Mouse (Mus musculus) embryo, embryonic 11 days (tissue): Measurements from ENCODE around the gene Zfp688.
"Not testable (repeated sequence)": the region's sequence is repeated elsewhere in the genome, so short reads cannot be mapped to it uniquely, and the experiment has no call there.

Source experiments
- DNase-seq: peaks from one replicate; pipeline ENCODE4 v3.0.0-alpha.2; 2015

Gene Zfp688

DNA sequence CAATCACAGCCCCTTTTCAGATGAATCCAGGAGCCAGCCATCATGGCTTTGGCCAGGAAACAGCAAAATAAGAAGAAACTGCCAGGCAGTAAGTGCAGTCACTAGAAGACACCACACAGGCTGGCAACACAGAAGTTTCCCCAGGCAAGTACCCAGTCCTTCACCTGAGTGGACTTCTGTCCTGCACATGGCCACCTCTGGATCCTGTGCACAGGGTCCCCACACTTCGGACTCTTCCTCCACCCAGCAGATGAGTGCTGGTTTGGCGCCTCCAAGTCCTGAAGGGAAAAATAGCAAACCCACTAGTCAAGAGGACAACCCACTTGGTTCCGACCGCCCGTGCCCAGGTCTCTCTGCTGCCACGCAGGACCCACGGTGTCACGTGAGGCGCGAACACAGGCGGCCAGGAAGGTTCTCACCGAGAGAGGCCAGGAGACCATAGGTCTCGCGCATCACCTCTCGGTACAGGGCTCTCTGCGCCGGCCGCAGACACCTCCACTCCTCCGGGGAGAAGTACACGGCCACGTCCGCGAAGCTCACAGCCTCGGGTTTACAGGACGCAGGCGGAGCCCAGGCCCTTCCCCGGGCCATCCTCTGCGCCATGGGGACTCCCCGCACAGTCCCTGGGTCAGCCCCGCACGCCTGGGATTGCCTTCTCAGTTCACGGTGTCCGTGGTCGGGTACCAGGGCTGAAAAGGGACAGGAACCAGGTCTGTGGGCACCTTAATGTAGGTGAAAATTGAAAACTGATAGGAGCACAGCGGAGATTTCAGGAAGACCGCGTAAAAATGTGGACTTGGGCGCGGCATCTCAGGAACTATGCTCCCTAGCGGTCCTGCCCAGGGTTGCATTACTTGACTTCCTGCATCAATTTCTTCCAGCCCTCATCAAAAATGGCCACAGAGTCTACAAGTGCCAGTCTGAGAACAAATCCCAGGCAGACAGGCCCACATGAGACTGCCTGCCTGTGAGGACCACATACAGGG lies 15.6 kb downstream of the Zfp688 start, which contains the start of gene Zfp764:
Gene Zfp764, minus strand, starts transcription at position 821 of the 986 bp plus-strand sequence.
- peak; percentile 93 for DNase-seq

DNA sequence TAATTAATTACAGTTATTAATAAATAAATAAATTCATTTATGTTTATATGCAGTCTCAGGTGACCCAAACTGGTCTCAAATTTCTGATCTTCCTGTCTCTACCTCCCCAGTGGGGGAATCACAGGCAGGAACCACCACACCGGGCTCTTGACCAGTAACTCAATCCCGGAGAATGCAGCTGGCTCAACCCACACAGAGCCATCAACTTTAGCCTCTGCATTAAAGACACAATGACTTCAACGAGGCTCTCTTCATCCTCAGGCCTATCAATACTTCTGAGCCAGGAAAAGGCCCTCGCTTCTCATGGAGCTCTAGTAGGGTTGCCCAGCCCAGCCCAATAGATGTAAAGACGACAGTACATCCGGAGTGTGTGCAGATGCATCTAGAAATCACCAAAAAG lies 17.8 kb downstream of the Zfp688 start:
- not testable (repeated sequence) for DNase-seq

DNA sequence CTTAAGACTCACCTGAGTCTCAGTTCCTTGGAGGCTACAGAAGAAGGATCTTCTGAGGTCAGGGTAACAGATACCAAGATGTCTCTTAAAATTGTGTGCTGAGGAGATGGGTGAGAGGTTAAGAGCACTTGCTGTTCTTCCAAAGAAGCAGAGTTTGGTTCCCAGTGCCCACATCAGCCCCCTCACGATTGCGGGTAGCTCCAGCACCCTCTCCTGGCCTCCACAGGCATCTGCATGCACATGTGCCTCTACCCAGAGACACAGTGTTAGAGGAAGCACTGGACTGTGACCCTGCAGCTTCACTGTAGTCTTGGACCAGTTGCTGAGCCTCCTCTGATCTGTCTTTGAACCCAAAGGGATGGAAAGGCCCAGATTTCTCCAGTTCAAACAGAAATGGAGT lies 18.9 kb downstream of the Zfp688 start:
- no peak for DNase-seq

DNA sequence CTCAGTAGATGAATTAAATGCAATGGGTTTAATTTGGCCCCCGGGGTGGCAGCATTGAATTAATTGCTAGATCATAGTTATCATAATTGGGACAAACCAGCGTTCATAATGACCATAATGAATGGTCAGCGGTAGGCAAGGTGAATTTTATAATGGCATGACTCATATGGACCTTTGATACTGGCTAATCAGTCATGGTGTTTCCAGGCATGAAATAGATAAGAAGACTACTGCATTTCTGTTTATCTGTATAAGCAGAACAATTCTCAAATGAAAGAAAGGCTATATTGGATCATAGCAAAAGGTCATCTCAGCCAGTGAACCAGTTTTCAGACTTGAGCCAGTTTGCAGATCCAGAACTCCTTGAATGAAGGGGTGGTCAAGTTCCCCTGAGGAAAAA lies 21.5 kb downstream of the Zfp688 start:
- no peak for DNase-seq

DNA sequence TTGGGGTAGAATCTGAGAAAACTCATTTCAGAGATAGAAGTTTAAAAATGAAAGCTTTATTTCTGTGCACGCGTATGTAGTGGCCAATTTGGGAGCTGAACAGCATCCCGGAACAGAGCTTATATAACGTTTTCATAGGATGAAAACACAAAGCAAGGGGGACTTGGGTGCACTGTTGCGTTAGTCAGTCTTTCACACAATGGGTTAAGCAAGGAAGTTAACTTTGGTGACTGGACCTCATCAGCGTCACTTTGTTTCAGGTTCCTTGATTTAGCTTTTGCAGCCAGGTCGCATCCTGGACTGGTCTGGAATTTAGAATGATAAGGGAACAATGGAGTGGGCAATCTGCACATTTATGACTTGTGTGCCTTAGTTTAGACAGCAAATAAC lies 27.9 kb downstream of the Zfp688 start:
- no peak for DNase-seq

DNA sequence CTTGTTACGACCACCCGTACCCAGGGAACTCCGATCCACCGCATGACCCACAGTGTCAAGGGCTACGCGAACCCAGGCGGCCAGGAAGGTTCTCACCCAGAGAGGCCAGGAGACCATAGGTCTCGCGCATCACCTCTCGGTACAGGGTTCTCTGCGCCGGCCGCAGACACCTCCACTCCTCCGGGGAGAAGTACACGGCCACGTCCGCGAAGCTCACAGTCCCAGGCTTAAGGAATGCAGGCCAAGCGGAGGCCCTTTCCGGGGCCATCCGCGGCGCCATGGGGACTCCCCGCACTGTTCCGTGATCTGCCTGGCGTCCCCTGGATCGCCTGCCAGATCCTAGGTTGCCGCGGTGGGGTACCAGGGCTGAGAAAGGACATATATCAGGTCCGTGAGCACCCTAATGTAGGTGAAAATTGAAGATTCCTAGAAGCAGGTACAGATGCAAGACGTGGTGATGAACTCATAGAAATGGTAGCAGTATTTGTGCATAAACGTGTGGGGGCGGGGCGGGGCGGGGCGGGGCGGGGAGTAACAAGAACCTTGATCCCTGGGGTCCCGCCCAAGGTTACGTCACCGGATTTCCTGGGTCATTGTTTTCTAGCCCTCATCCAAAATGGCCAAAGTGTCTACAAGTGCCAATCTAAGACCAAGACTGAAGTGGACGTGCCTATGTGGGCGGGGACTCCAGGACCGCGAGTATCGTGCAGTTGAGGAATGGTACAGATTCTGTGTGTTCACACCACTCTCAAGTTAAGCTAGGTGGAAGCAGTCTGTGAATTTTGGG lies 28.5 kb downstream of the Zfp688 start, which contains the start of gene E430018J23Rik:
Gene E430018J23Rik, minus strand, starts transcription at position 473 of the 787 bp plus-strand sequence.
- peak; percentile 97 for DNase-seq

DNA sequence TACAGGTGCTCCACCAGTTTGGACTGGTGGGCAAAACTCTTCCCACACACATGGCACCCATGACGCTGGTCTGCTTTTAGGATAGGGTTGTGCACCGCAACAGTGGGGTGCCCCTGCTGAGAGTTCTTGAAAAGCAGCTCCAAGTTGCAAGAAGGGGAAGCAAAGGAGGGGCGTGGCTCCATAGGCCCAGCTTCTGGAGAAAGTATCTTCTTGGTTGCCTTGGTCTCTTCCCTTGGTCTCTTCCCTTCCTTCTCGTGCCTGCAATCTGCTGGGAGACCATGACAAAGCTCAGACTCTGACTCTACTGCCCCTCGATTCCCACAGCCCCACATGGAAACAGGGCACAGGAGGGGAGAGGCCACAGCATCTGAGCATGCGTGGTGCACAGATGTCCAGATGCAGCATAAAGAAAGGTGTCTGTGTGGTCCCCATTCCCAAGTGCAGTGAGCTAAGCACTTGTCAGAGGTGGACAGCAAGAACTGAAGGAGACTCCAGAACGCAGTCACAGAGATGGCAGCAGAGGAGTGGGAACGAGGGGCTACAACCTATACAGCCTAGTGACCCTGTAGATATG lies 29.5 kb downstream of the Zfp688 start:
- DNase-seq = no peak

DNA sequence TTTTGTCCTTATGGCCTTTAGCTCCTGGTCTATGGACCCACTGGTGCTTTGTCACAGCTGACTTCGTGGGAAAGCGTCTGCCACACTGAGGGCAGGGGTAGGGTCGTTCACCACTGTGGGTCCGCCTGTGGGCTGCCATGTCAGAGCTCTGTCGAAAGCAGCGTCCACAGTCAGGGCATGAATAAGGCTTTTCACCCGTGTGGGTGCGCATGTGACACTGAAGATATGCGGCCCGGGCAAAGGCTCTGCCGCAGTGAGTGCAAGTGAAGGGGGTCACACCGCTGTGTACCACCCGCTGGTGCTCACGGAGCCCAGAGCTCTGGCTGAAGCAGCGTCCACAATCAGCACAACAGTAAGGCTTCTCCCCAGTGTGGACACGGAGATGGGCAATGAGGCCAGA lies 30.3 kb downstream of the Zfp688 start:
- DNase-seq = no peak

DNA sequence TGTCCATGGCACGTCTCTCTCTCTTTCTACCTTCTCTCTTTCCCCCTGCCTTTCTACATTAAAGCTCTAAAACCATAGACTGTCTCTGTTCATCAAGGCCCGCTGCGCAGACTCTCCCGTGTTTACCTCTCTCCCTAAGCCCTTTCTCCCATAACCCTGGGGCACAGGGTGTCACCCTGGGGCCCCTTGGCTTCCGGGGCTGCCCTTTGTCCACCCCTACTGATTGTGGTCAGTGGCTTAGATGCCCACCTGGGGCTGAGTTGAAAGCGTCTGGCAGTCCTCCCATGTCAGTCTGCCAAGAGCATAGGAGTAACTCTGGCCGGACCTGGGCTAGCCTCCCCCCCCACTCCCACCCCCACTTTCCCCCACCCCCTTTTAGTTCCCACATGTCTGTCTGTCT lies 31.6 kb downstream of the Zfp688 start:
- no peak for DNase-seq

DNA sequence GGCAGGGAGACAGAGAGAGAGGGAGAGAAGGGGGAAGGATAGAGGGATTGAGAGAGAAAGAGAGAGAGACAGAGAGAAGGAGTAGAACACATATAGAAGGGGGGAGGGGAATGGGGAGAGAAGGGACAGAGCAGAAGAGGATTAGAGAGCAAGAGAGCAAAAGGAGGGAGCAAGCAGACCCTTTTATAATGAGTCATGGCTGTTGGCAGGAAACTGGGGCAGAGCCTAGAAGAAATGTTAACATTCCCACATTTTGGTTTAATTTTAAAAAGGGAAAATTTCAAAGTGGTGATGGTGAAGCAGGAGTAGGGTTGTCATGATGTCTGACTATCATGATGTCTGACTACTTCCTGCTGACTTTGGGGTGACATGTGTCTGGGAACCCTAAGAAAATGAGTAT lies 33.7 kb downstream of the Zfp688 start:
- not testable (repeated sequence) for DNase-seq

DNA sequence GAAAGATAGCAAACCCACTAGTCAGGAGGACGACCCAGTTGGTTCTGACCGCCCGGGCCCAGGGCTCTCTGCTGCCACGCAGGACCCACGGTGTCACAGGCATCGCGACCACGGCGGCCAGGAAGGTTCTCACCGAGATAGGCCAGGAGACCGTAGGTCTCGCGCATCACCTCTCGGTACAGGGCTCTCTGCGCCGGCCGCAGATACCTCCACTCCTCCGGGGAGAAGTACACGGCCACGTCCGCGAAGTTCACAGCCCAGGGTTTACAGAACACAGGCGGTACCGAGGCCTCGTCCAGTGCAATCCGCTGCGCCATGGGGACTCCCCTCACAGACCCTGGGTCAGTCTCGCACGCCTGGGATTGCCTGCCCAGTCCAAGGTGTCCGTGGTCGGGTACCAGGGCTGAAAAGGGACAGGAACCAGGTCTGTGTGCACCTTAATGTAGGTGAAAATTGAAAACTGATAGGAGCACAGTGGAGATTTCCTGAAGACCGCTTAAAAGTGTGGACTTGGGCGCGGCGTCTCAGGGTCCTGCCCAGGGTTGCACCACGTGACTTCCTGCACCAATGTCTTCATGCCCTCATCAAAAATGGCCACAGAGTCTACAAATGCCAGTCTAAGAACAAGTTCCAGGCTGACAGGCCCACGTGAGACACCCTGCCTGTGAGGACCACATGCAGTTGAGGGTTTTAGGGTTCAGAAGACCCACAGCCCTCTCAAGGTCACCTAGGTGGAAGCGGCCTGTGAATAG lies 35.1 kb downstream of the Zfp688 start, which contains the start of gene 9130019O22Rik:
Gene 9130019O22Rik, minus strand, starts transcription at position 526 of the 752 bp plus-strand sequence.
- DNase-seq = peak; percentile 91

DNA sequence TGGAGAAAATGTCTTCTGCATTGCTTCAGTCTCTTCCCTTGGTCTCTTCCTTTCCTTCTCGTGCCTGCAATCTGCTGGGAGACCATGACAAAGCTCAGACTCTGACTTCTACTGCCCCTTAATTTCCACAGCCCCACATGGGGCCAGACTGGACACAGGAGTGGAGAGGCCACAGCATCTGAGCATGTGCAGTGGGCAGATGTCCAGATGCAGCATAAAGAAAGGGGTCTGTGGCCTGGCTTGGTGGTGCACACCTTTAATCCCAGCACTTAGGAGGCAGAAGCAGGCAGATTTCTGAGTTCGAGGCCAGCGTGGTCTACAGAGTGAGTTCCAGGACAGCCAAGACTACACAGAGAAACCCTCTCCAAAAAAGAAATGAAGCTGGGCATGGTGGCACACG lies 36.3 kb downstream of the Zfp688 start:
- not testable (repeated sequence) for DNase-seq

DNA sequence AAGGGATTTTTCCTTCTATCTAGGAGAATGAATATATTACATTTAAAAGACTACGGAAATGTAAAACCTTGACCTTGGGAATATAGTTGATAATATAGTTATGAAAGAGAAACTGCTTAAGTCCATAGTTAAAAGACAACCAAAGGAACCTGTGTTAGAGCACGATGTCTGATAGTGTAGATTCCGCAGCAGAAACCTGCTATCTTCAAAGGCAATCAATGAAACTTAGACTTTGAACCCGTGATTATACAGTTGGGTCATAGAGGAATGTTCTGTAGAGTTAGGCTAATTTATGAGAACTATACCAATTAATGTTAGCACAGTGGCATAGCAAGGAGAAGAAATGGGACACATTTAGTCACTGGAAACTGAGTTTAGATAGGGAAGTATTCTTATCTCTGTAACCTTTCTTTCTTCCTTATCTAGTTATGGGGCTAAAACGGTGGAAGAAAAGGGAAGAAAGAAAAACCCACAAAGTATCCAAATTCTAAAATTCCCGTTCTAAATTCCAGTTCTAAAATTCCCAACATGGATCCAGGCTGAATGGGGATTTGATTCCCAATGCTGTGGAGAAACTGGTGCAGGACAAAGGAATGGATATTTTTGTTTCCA lies 43.5 kb downstream of the Zfp688 start:
- no peak for DNase-seq

DNA sequence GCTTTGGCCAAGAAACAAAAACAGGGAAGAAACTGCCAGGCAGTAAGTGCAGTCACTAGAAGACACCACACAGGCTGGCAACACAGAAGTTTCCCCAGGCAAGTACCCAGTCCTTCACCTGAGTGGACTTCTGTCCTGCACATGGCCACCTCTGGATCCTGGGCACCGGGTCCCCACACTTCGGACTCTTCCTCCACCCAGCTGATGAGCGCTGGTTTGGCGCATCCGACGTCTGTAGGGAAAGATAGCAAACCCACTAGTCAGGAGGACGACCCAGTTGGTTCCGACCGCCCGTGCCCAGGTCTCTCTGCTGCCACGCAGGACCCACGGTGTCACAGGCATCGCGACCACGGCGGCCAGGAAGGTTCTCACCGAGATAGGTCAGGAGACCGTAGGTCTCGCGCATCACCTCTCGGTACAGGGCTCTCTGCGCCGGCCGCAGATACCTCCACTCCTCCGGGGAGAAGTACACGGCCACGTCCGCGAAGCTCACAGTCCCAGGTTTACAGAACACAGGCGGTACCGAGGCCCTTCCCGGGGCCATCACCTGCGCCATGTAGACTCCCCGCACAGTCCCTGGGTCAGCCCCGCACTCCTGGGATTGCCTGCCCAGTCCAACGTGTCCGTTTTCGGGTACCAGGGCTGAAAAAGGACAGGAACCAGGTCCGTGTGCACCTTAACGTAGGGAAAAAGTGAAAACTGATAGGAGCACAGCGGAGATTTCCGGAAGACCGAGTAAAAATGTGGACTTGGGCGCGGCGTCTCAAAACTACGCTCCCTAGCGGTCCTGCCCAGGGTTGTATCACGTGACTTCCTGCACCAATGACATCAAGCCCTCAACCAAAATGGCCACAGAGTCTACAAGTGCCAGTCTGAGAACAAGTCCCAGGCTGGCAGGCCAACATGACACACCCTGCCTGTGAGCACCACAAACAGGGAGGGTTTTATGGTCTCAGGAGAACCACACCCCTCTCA lies 46.3 kb downstream of the Zfp688 start, which contains the start of gene Zfp747:
Gene Zfp747, minus strand, starts transcription at position 780 of the 975 bp plus-strand sequence.
- peak; percentile 95 for DNase-seq

DNA sequence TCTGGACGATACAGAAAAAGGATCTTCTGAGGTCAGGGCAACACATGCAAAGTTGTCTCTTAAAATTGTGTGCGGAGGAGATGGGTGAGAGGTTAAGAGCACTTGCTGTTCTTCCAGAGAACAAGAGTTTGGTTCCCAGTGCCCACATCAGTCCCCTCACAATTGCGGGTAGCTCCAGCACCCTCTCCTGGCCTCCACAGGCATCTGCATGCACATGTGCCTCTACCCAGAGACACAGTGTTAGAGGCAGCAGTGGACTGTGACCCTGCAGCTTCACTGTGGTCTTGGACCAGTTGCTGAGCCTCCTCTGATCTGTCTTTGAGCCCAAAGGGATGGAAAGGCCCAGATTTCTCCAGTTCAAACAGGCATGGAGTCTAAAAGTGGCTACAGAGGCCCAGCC lies 50.0 kb downstream of the Zfp688 start:
- not testable (repeated sequence) for DNase-seq

DNA sequence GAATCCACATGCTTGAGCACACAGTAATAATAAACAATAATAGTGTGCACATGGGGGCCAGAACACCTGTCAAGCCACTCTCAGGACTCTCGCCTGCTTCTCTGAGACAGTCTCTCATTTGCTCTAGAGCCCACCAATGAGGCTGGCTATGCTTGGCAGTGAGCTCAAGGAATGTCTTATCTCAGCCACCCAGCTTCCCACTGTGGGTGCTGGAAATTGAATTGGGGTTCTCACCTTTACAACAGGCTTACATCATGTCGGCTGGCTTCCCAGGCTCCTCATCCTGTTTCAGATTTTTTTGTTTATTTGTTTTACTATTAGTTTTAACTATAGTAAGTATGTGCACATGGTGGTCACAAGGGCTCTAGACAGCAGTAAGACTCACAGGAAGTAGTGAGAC lies 50.7 kb downstream of the Zfp688 start:
- DNase-seq = no peak
